Mouse (Mus musculus): ENCODE measurements around the gene Cpm.

GRCm38 (mm10) chr10:117732962-117733592 is 103.8 kb downstream of the Cpm start:
- TF ChIP-seq CTCF (IDR thresholded peaks at IDR 0.05) (no peak), POLR2A (IDR thresholded peaks at IDR 0.05; ENCODE audit: insufficient read depth, low read depth, low read length) (no peak)

Measured in heart, adult 2 months (tissue).